Mouse (Mus musculus) ES-E14 (cell line): Measurements from ENCODE around the gene Artn.

Experiments
- HCFC1 ChIP-seq: IDR thresholded peaks from 2 replicates; pipeline ENCODE4 v1.6.1; 2012; ENCODE audit warnings: low read length, inconsistent platforms, borderline replicate concordance; ENCODE audit not compliant: insufficient read depth
- ZC3H11A ChIP-seq: IDR thresholded peaks from 2 replicates; pipeline ENCODE4 v1.6.1; 2012; ENCODE audit warnings: low read depth, mild to moderate bottlenecking, inconsistent platforms, low read length, borderline replicate concordance
- ZNF384 ChIP-seq: IDR thresholded peaks from 2 replicates; pipeline ENCODE4 v1.6.1; 2012; ENCODE audit warnings: low read depth, low read length, inconsistent platforms

GRCm38 (mm10) chr4:117912131-117912561 is 17.4 kb downstream of the Artn start:
- no peak for TF ChIP-seq HCFC1
- no peak for TF ChIP-seq ZC3H11A
- no peak for TF ChIP-seq ZNF384
